Comparison of ENCODE assay signal across 8 mouse cellular contexts in genomic region chr9:72155250-72156138, GRCm38 (mm10). TPM values are rescaled to one million over a fixed set of nuclear protein-coding genes. Genes with fewer than 3 reads are reported as not detected.
DNase-seq lines count a peak whose midpoint lies in the region; ATAC-seq lines count a peak whose summit lies in the region.

No protein-coding gene starts in this region.

- H3K4me2 ChIP-seq in forebrain, embryonic 15.5 days (replicated peaks) = peak overlapping the region; percentile 45
- H3K4me2 ChIP-seq in liver, embryonic 12.5 days = peak overlapping the region; percentile 40
- H3K4me2 ChIP-seq in stomach, embryonic 14.5 days (replicated peaks; ENCODE audit: low read depth, low read length) = peak overlapping the region; percentile 62

- peak overlapping the region; percentile 28 for H3K9ac ChIP-seq in forebrain, embryonic 15.5 days (replicated peaks)
- no peak overlapping the region for H3K9ac ChIP-seq in liver, embryonic 12.5 days
- H3K9ac ChIP-seq in stomach, embryonic 14.5 days (replicated peaks; ENCODE audit: low read depth, low read length) = no peak overlapping the region; the same call in 1 of the 2 replicates

- peak overlapping the region; percentile 23 for H3K4me3 ChIP-seq in forebrain, embryonic 15.5 days
- peak overlapping the region; percentile 6; the same call in 1 of the 2 replicates for H3K4me3 ChIP-seq in liver, embryonic 12.5 days
- H3K4me3 ChIP-seq in stomach, embryonic 14.5 days (ENCODE audit: low read depth, low read length) = peak overlapping the region; percentile 27

- 11% methylated on average over 21 of the region's 21 CpGs for WGBS in forebrain, embryonic 15.5 days
- WGBS in liver, embryonic 12.5 days (ENCODE audit: insufficient replicate concordance) = 43% methylated on average over 21 of the region's 21 CpGs
- 9% methylated on average over 21 of the region's 21 CpGs for WGBS in stomach, embryonic 14.5 days

- H3K27ac ChIP-seq in forebrain, embryonic 15.5 days (replicated peaks) = peak overlapping the region; percentile 81
- H3K27ac ChIP-seq in liver, embryonic 12.5 days = no peak overlapping the region
- no peak overlapping the region for H3K27ac ChIP-seq in stomach, embryonic 14.5 days (ENCODE audit: low read length)

- H3K36me3 ChIP-seq in forebrain, embryonic 15.5 days = no peaks in the 10 kb centered on the region
- H3K36me3 ChIP-seq in liver, embryonic 12.5 days = no peaks in the 10 kb centered on the region
- no peaks in the 10 kb centered on the region for H3K36me3 ChIP-seq in stomach, embryonic 14.5 days (ENCODE audit: control insufficient read depth, insufficient read depth, low read length)

- peaks cover 14% of the 10 kb centered on the region for H3K4me1 ChIP-seq in forebrain, embryonic 15.5 days
- no peaks in the 10 kb centered on the region for H3K4me1 ChIP-seq in liver, embryonic 12.5 days
- H3K4me1 ChIP-seq in stomach, embryonic 14.5 days (ENCODE audit: control insufficient read depth, insufficient read depth, low read length) = no peaks in the 10 kb centered on the region

- 0 out of 2 replicates have a peak, but pooled peaks have one; percentile 26 for ATAC-seq in forebrain, embryonic 15.5 days (replicated peaks)
- ATAC-seq in liver, embryonic 12.5 days = no peak
- no peak for ATAC-seq in stomach, embryonic 14.5 days (ENCODE audit: insufficient number of reproducible peaks, insufficient read depth, low FRiP score, low read depth)
- no peak for ATAC-seq in megakaryocyte-erythroid progenitor cell, adult 5-6 weeks (replicated peaks; ENCODE audit: low FRiP score, low TSS enrichment, poor library complexity, severe bottlenecking)

- peak; percentile 23 for DNase-seq in layer of hippocampus, adult 11-12 months (ENCODE audit: low spot score)
- DNase-seq in layer of hippocampus, postnatal 25 days (ENCODE audit: extremely low spot score in 1 of 2, low spot score in 1 of 2) = no peak
- peak; percentile 68 for DNase-seq in cerebellum, adult 9-11 months
- DNase-seq in urinary bladder, postnatal 36 days (ENCODE audit: low spot score in 2 of 2) = no peak

- no peaks in the 10 kb centered on the region for H3K27me3 ChIP-seq in forebrain, embryonic 15.5 days
- peaks cover 5% of the 10 kb centered on the region; the same call in 1 of the 2 replicates for H3K27me3 ChIP-seq in liver, embryonic 12.5 days (replicated peaks)
- H3K27me3 ChIP-seq in stomach, embryonic 14.5 days (ENCODE audit: control insufficient read depth, insufficient read depth, low read length) = no peaks in the 10 kb centered on the region

- H3K9me3 ChIP-seq in forebrain, embryonic 15.5 days = no peaks in the 10 kb centered on the region
- H3K9me3 ChIP-seq in liver, embryonic 12.5 days (replicated peaks) = no peaks in the 10 kb centered on the region
- H3K9me3 ChIP-seq in stomach, embryonic 14.5 days (ENCODE audit: control insufficient read depth, low read depth, low read length) = no peaks in the 10 kb centered on the region

RNA-seq across cellular contexts. Expression of gene Tcf12, which starts 43.8 kb away (rescaled TPM):
- 10 to 100 TPM; 50.1 to 68.1 TPM for total RNA-seq in layer of hippocampus, postnatal 25 days (2021)
- 59.4 and 62.7 TPM in 2 replicates for polyA plus RNA-seq in forebrain, embryonic 15.5 days (2015; fragmentation: Nextera tagmentation; extraction: Ambion mirVana)
- polyA plus RNA-seq in liver, embryonic 12.5 days (2016; fragmentation: Nextera tagmentation; extraction: Ambion mirVana) = 19.7 and 19.9 TPM in 2 replicates
- 80.0 and 87.7 TPM in 2 replicates for polyA plus RNA-seq in stomach, embryonic 14.5 days (2014; fragmentation: Nextera tagmentation; extraction: Ambion mirVana)
- total RNA-seq in megakaryocyte-erythroid progenitor cell, adult 5-6 weeks (2014; fragmentation: Nextera tagmentation) = 118 and 133 TPM in 2 replicates
- 47.3 and 57.1 TPM in 2 replicates for total RNA-seq in megakaryocyte-erythroid progenitor cell, adult 5-6 weeks (2017)

Comparison
In these comparisons a context has a peak if more than half of its experiments do, and no peak if none do; other contexts are left out.
1. DNase-seq: peak in layer of hippocampus, adult 11-12 months (single experiment) and cerebellum, adult 9-11 months (single experiment); none in layer of hippocampus, postnatal 25 days (0 of 2) and urinary bladder, postnatal 36 days (0 of 2).
2. Peak in every context shown above with its lines, with median percentiles within 50 percentile points of each other: H3K4me2 ChIP-seq and H3K4me3 ChIP-seq.